Mouse (Mus musculus) left cerebral cortex, adult 2 months (tissue): Measurements from ENCODE around the gene Prrx1. TPM values are rescaled to one million over a fixed set of nuclear protein-coding genes. Genes with fewer than 3 reads are reported as not detected.

Experiments
- DNase-seq, 2 experiments: peaks; one replicate each; pipeline ENCODE4 v3.0.0; 2021 to 2022; ENCODE audit warnings: low spot score in 2 of 2, mixed read lengths in 1 of 2; ENCODE audit errors: extremely low spot score in 1 of 2
- H3K27ac ChIP-seq: fragments of 200-600 bp; 2 replicates; pipeline ENCODE4 v1.8.1; 2022
- H3K4me3 ChIP-seq: fragments of 200-600 bp; 2 replicates; pipeline ENCODE4 v1.8.1; 2022
- CTCF ChIP-seq: fragments of 200-600 bp; IDR thresholded peaks from 2 replicates; pipeline ENCODE4 v1.8.1; 2022; ENCODE audit warnings: antibody characterized with exemption, mild to moderate bottlenecking, moderate library complexity
- intact Hi-C: fragments of 180-260 bp; cut with DNase I; formaldehyde crosslinking; loops from one replicate; pipeline ENCODE4 v1.15.1; 2025
- total RNA-seq, 2 experiments: library from RNA; stranded (reverse); gene quantifications; 2 replicates each; pipeline ENCODE4 v1.2.3; 2021

Gene Prrx1
- total RNA-seq, 2 experiments from 2014 or later = 4.4 to 6.1 TPM

DNA sequence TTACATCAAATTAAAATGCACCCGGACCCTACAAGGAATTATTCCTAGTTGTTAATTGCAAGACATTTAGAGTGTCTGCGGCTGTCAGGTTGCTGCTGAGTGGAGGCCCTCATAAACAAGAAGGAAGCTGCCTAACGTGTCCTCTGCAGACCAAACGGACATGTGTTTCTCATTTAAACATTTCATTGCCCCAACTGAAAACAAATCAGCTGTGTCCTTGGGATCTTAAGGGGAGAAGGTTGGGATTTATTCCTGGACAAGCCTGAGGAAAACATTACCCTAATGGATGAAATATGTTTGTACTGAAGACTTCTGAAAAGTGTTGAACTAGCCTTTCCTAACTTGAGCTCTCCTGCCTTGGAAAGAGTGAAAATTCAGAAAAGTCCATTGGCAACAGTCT, 74.6 kb downstream of the Prrx1 start:
- H3K27ac ChIP-seq = no peak overlapping the region
- H3K4me3 ChIP-seq = no peak overlapping the region
- intact Hi-C loops = no loop called here
- TF ChIP-seq CTCF = no peak
- DNase-seq = no peak

DNA sequence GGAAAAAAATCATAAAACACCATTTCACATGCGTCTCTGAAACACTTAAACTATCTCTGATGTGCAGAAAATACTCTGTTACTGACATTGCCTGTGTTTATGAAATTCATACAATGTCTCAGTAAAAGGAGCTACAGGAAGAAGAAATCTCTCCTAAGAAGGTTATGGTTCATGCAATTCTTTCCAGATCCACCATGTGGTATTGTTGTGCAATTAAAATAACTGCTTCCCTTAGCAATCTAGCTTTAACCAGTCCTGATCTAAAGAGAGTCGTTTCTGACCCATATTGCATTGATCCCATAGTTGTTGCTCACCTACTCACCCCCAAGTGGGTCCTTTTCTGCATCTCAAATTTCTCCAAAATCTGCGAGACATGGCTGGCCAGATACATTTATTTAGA, 82.3 kb downstream of the Prrx1 start:
- no peak overlapping the region for H3K27ac ChIP-seq
- H3K4me3 ChIP-seq = no peak overlapping the region
- TF ChIP-seq CTCF = peak; percentile 36
- no peak for DNase-seq
- intact Hi-C loops = no loop called here

GRCm38 (mm10) chr1:163226271-163226670, 87.2 kb downstream of the Prrx1 start:
- no peak for DNase-seq
- no peak overlapping the region for H3K4me3 ChIP-seq
- H3K27ac ChIP-seq = no peak overlapping the region
- no peak for TF ChIP-seq CTCF
- intact Hi-C loops = no loop called here

- TF ChIP-seq CTCF = no peak
- Histone ChIP-seq H3K27ac (no peak overlapping the region), H3K4me3 (no peak overlapping the region)
- no peak for DNase-seq
- intact Hi-C loops = no loop called here
Observed at GRCm38 (mm10) chr1:163221767-163222166, 91.7 kb downstream of the Prrx1 start.

GRCm38 (mm10) chr1:163208919-163209867, 104.3 kb downstream of the Prrx1 start:
- no peak for DNase-seq
- intact Hi-C loops = no loop called here
- Histone ChIP-seq H3K27ac (no peak overlapping the region), H3K4me3 (no peak overlapping the region)
- TF ChIP-seq CTCF = no peak

DNA sequence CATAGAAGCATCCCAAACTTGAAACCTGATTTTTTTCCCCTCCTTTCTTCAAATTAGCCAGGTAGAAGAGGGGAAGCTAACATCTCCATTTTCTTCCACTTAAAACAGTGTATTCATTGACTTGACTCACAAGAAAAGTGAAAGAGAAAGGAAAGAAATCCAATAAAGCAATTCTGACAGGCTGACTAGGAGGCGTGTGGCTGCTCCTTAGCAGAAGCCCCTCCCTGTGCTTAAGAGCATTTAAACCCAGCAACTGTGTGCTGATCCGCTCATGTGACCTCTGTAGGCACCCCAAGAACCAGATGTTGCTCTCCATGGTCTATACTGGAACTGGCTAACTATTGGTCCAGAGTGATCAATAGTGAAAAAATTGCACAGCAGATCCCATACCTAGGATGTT, 114.7 kb downstream of the Prrx1 start:
- DNase-seq = no peak
- no peak overlapping the region for H3K4me3 ChIP-seq
- intact Hi-C loops = no loop called here
- no peak overlapping the region for H3K27ac ChIP-seq
- TF ChIP-seq CTCF = no peak

- Histone ChIP-seq H3K27ac (no peak overlapping the region), H3K4me3 (no peak overlapping the region)
- no peak for TF ChIP-seq CTCF
- intact Hi-C loops = no loop called here
- DNase-seq = no peak
Observed at GRCm38 (mm10) chr1:163198059-163198458, 115.5 kb downstream of the Prrx1 start.

Other genes with a start within 250 kb of the Prrx1 start
- gene Mroh9, start 228.0 kb downstream of the Prrx1 start, total RNA-seq = not detected
- gene Gorab, start 90.0 kb upstream of the Prrx1 start, total RNA-seq = 10 to 100 TPM in 1 of 2 experiments, 1 to 10 TPM in 1; 9.3 to 11.0 TPM